Mouse (Mus musculus) ES-E14 (cell line): ENCODE results near the gene Dppa1.

Experiments
- CHD2 ChIP-seq: IDR thresholded peaks from 2 replicates; pipeline ENCODE4 v1.6.1; 2014; ENCODE audit warnings: mild to moderate bottlenecking, low read depth, low read length, inconsistent platforms
- HCFC1 ChIP-seq: IDR thresholded peaks from 2 replicates; pipeline ENCODE4 v1.6.1; 2012; ENCODE audit warnings: low read length, inconsistent platforms, borderline replicate concordance; ENCODE audit not compliant: insufficient read depth
- MAFK ChIP-seq: IDR thresholded peaks from 2 replicates; pipeline ENCODE4 v1.6.1; 2014; ENCODE audit warnings: mild to moderate bottlenecking, low read depth, low read length, inconsistent platforms; ENCODE audit not compliant: insufficient read depth
- ZC3H11A ChIP-seq: IDR thresholded peaks from 2 replicates; pipeline ENCODE4 v1.6.1; 2012; ENCODE audit warnings: low read depth, mild to moderate bottlenecking, inconsistent platforms, low read length, borderline replicate concordance

GRCm38 (mm10) chr11:46571327-46571726 is 57.7 kb downstream of the Dppa1 start, which contains the start of gene BC053393:
- TF ChIP-seq ZC3H11A (no peak), MAFK (no peak), HCFC1 (no peak), CHD2 (no peak)
